Mouse (Mus musculus): ENCODE data around the gene Larp6. TPM values are rescaled to one million over a fixed set of nuclear protein-coding genes. Genes with fewer than 3 reads are reported as not detected.
A peak's percentile ranks its signal among the peaks of the same experiment; 100 is the strongest.

Larp6 gene
- 0.73 and 1.1 TPM in 2 replicates for polyA plus RNA-seq (2015; fragmentation: Nextera tagmentation; extraction: Ambion mirVana)

GRCm38 (mm10) chr9:60712771-60713541 is at the start of gene Larp6:
Larp6 (plus strand) TSS chr9:60712989.
- Histone ChIP-seq H3K4me3 (ENCODE audit: low read depth, low read length) (peak within 1 kb of the TSS; percentile 51), H3K36me3 (ENCODE audit: insufficient read depth, low read length) (no peaks in the 10 kb centered on the region), H3K4me1 (ENCODE audit: insufficient read depth, low read depth, low read length) (no peaks in the 10 kb centered on the region), H3K4me2 (replicated peaks; ENCODE audit: low read depth, low read length) (peak within 1 kb of the TSS; percentile 98), H3K27ac (ENCODE audit: low read length) (no peak within 1 kb of the TSS), H3K27me3 (replicated peaks; ENCODE audit: insufficient read depth, low read length) (no peaks in the 10 kb centered on the region), H3K9ac (replicated peaks; ENCODE audit: low read depth) (peak within 1 kb of the TSS; percentile 48), H3K9me3 (ENCODE audit: low read length) (no peaks in the 10 kb centered on the region)
- TF ChIP-seq EP300 (IDR thresholded peaks at IDR 0.05) (no peak), CTCF (IDR thresholded peaks at IDR 0.05) (no peak)
- WGBS: 3% methylated on average over 55 of the region's 66 CpGs
- DNase-seq (ENCODE audit: low spot score): peak; percentile 41
- peak; percentile 72 for ATAC-seq

- DNase-seq (ENCODE audit: low spot score): no peak
- no peaks in the 10 kb centered on the region for H3K4me1 ChIP-seq (ENCODE audit: insufficient read depth, low read depth, low read length)
- ATAC-seq: no peak
- H3K27me3 ChIP-seq (replicated peaks; ENCODE audit: insufficient read depth, low read length): no peaks in the 10 kb centered on the region
- no peak overlapping the region for H3K9ac ChIP-seq (replicated peaks; ENCODE audit: low read depth)
- no peak for TF ChIP-seq CTCF (IDR thresholded peaks at IDR 0.05)
- TF ChIP-seq EP300 (IDR thresholded peaks at IDR 0.05): no peak
- H3K4me3 ChIP-seq (ENCODE audit: low read depth, low read length): no peak overlapping the region
- no peak overlapping the region for H3K4me2 ChIP-seq (replicated peaks; ENCODE audit: low read depth, low read length)
- H3K36me3 ChIP-seq (ENCODE audit: insufficient read depth, low read length): no peaks in the 10 kb centered on the region
- no peak overlapping the region for H3K27ac ChIP-seq (ENCODE audit: low read length)
- 95% methylated on average over 12 of the region's 12 CpGs for WGBS
- no peaks in the 10 kb centered on the region for H3K9me3 ChIP-seq (ENCODE audit: low read length)
Observed at GRCm38 (mm10) chr9:60664385-60664784, 48.4 kb upstream of the Larp6 start.

- DNase-seq (ENCODE audit: low spot score) (no peak), ATAC-seq (no peak)
- Histone ChIP-seq H3K4me3 (ENCODE audit: low read depth, low read length) (no peak overlapping the region), H3K4me1 (ENCODE audit: insufficient read depth, low read depth, low read length) (no peaks in the 10 kb centered on the region), H3K9ac (replicated peaks; ENCODE audit: low read depth) (no peak overlapping the region), H3K27ac (ENCODE audit: low read length) (no peak overlapping the region), H3K4me2 (replicated peaks; ENCODE audit: low read depth, low read length) (no peak overlapping the region), H3K27me3 (replicated peaks; ENCODE audit: insufficient read depth, low read length) (no peaks in the 10 kb centered on the region), H3K36me3 (ENCODE audit: insufficient read depth, low read length) (no peaks in the 10 kb centered on the region), H3K9me3 (ENCODE audit: low read length) (no peaks in the 10 kb centered on the region)
- 80% methylated on average over 5 of the region's 5 CpGs for WGBS
- TF ChIP-seq CTCF (IDR thresholded peaks at IDR 0.05) (no peak), EP300 (IDR thresholded peaks at IDR 0.05) (no peak)
Observed at GRCm38 (mm10) chr9:60664866-60665265, 47.9 kb upstream of the Larp6 start.

GRCm38 (mm10) chr9:60665535-60665934 is 47.3 kb upstream of the Larp6 start:
- no peaks in the 10 kb centered on the region for H3K9me3 ChIP-seq (ENCODE audit: low read length)
- no peaks in the 10 kb centered on the region for H3K4me1 ChIP-seq (ENCODE audit: insufficient read depth, low read depth, low read length)
- ATAC-seq: no peak
- TF ChIP-seq CTCF (IDR thresholded peaks at IDR 0.05) (no peak), EP300 (IDR thresholded peaks at IDR 0.05) (no peak)
- no peak overlapping the region for H3K4me3 ChIP-seq (ENCODE audit: low read depth, low read length)
- no peak overlapping the region for H3K9ac ChIP-seq (replicated peaks; ENCODE audit: low read depth)
- H3K4me2 ChIP-seq (replicated peaks; ENCODE audit: low read depth, low read length): no peak overlapping the region
- H3K36me3 ChIP-seq (ENCODE audit: insufficient read depth, low read length): no peaks in the 10 kb centered on the region
- no peak overlapping the region for H3K27ac ChIP-seq (ENCODE audit: low read length)
- no peak for DNase-seq (ENCODE audit: low spot score)
- H3K27me3 ChIP-seq (replicated peaks; ENCODE audit: insufficient read depth, low read length): no peaks in the 10 kb centered on the region
- 77% methylated on average over 3 of the region's 3 CpGs for WGBS

- no peaks in the 10 kb centered on the region for H3K36me3 ChIP-seq (ENCODE audit: insufficient read depth, low read length)
- no peak for DNase-seq (ENCODE audit: low spot score)
- no peaks in the 10 kb centered on the region for H3K4me1 ChIP-seq (ENCODE audit: insufficient read depth, low read depth, low read length)
- no peaks in the 10 kb centered on the region for H3K27me3 ChIP-seq (replicated peaks; ENCODE audit: insufficient read depth, low read length)
- ATAC-seq: no peak
- H3K4me2 ChIP-seq (replicated peaks; ENCODE audit: low read depth, low read length): no peak overlapping the region
- H3K9me3 ChIP-seq (ENCODE audit: low read length): no peaks in the 10 kb centered on the region
- 85% methylated on average over 6 of the region's 6 CpGs for WGBS
- H3K27ac ChIP-seq (ENCODE audit: low read length): no peak overlapping the region
- H3K4me3 ChIP-seq (ENCODE audit: low read depth, low read length): no peak overlapping the region
- H3K9ac ChIP-seq (replicated peaks; ENCODE audit: low read depth): no peak overlapping the region
- TF ChIP-seq EP300 (IDR thresholded peaks at IDR 0.05) (no peak), CTCF (IDR thresholded peaks at IDR 0.05) (no peak)
Observed at GRCm38 (mm10) chr9:60668886-60669285, 43.9 kb upstream of the Larp6 start.

- no peaks in the 10 kb centered on the region for H3K36me3 ChIP-seq (ENCODE audit: insufficient read depth, low read length)
- H3K9ac ChIP-seq (replicated peaks; ENCODE audit: low read depth): no peak overlapping the region
- WGBS: 98% methylated on average over 6 of the region's 6 CpGs
- H3K9me3 ChIP-seq (ENCODE audit: low read length): no peaks in the 10 kb centered on the region
- TF ChIP-seq EP300 (IDR thresholded peaks at IDR 0.05) (no peak), CTCF (IDR thresholded peaks at IDR 0.05) (no peak)
- H3K4me1 ChIP-seq (ENCODE audit: insufficient read depth, low read depth, low read length): no peaks in the 10 kb centered on the region
- no peaks in the 10 kb centered on the region for H3K27me3 ChIP-seq (replicated peaks; ENCODE audit: insufficient read depth, low read length)
- no peak overlapping the region for H3K27ac ChIP-seq (ENCODE audit: low read length)
- no peak overlapping the region for H3K4me2 ChIP-seq (replicated peaks; ENCODE audit: low read depth, low read length)
- no peak overlapping the region for H3K4me3 ChIP-seq (ENCODE audit: low read depth, low read length)
- ATAC-seq: no peak
- no peak for DNase-seq (ENCODE audit: low spot score)
Observed at GRCm38 (mm10) chr9:60672568-60672967, 40.2 kb upstream of the Larp6 start.

Data from lung, postnatal 0 days (tissue).